Mouse (Mus musculus) ES-E14 (cell line): ENCODE results near the gene Gm30191.
"Not testable (repeated sequence)": the region's sequence is repeated elsewhere in the genome, so short reads cannot be mapped to it uniquely, and the experiment has no call there.

ENCODE experiments used
- MAFK ChIP-seq: IDR thresholded peaks from 2 replicates; pipeline ENCODE4 v1.6.1; 2014; ENCODE audit warnings: mild to moderate bottlenecking, low read depth, low read length, inconsistent platforms; ENCODE audit not compliant: insufficient read depth
- ZC3H11A ChIP-seq: IDR thresholded peaks from 2 replicates; pipeline ENCODE4 v1.6.1; 2012; ENCODE audit warnings: low read depth, mild to moderate bottlenecking, inconsistent platforms, low read length, borderline replicate concordance
- ZNF384 ChIP-seq: IDR thresholded peaks from 2 replicates; pipeline ENCODE4 v1.6.1; 2012; ENCODE audit warnings: low read depth, low read length, inconsistent platforms

DNA sequence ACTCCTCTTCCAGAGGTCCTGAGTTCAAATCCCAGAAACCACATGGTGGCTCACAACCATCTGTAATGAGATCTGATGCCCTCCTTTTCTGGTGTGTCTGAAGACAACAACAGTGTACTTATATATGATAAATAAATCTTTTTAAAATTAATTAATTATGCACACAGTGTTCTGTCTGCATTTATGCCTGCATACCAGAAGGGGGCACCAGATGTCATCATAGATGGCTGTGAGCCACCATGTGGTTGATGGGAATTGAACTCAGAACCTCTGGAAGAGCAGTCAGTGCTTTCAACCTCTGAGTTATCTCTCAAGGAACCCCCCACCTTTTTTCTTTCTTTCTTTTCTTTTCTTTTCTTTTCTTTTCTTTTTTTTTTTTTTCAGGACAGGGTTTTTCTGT lies 22.9 kb downstream of the Gm30191 start:
- TF ChIP-seq ZC3H11A, ZNF384, MAFK: not testable (repeated sequence)
